Mouse (Mus musculus) macrophage (primary cell): Measurements from ENCODE around the gene Trim80. TPM values are rescaled to one million over a fixed set of nuclear protein-coding genes. Genes with fewer than 3 reads are reported as not detected.
"Not testable (repeated sequence)": the region's sequence is repeated elsewhere in the genome, so short reads cannot be mapped to it uniquely, and the experiment has no call there.

Experiments
- H3K27ac ChIP-seq: fragments of 350-480 bp; formaldehyde crosslinking; 2 replicates; pipeline ENCODE4 v1.9.0; 2021
- H3K36me3 ChIP-seq: fragments of 350-480 bp; formaldehyde crosslinking; 2 replicates; pipeline ENCODE4 v1.9.0; 2021; ENCODE audit errors: inconsistent target
- H3K4me3 ChIP-seq: fragments of 350-480 bp; formaldehyde crosslinking; 2 replicates; pipeline ENCODE4 v1.9.0; 2021; ENCODE audit errors: inconsistent target
- H3K79me2 ChIP-seq: fragments of 350-480 bp; formaldehyde crosslinking; 2 replicates; pipeline ENCODE4 v1.9.0; 2021; ENCODE audit errors: inconsistent target
- WGBS: methylation state at CpG from one replicate; pipeline ENCODE4 v1.1.7; 2026; ENCODE audit warnings: inconsistent platforms; ENCODE audit not compliant: missing documents; 5-methylcytosine and 5-hydroxymethylcytosine counted together
- polyA plus RNA-seq: library from polyadenylated mRNA; stranded (reverse); fragments of 250-400 nt; gene quantifications from 3 replicates; pipeline ENCODE4 v1.2.4, GENCODE M21; 2018; ENCODE audit warnings: inconsistent platforms

Gene Trim80
- polyA plus RNA-seq, 1 experiment from 2014 or later, result not detected

DNA sequence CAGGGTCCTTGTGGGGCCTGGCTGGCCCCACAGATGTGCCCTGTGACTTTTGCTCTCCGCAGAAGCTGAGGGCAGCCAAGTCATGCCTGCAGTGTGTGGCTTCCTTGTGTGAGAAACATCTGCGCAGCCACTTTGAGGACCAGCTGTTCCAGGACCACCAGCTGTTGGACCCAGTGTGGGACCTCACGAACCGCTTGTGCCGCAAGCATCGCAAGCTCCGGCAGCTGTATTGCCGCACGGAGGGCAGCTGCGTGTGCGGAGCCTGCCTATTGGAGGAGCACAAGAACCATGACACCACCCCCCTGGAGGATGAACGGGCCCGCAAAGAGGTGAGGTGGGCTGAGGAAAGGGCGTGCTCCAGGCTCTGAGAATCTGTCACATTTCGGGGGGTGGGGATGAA lies 1.1 kb downstream of the Trim80 start:
- H3K79me2 ChIP-seq, result no peaks in the 10 kb centered on the region
- no peak overlapping the region for H3K27ac ChIP-seq
- WGBS, result 78% methylated on average over 14 of the region's 15 CpGs
- H3K36me3 ChIP-seq, result no peaks in the 10 kb centered on the region
- H3K4me3 ChIP-seq, result no peak overlapping the region

DNA sequence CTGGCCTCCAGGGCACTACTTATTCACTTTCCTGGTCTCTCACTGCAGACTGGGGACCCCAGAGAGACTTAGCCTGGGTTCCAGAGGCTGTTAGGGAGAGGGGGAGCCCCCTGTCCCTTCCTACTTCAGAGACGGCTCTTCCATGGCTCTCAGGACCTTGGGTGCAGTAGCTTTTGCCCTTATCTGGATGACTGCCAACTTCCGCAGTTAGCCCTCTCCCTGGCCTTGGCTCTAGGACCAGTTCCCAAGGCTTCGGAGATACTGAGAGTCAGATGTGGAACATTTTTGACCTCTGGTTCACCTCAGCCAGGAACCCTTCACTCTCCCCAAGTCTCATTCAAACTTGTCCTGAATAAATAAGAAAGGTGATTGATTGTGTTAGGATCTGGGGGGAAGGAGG lies 6.6 kb downstream of the Trim80 start:
- Histone ChIP-seq H3K36me3 (no peaks in the 10 kb centered on the region), H3K79me2 (no peaks in the 10 kb centered on the region), H3K4me3 (no peak overlapping the region), H3K27ac (no peak overlapping the region)
- WGBS, result 88% methylated on average over 3 of the region's 3 CpGs

DNA sequence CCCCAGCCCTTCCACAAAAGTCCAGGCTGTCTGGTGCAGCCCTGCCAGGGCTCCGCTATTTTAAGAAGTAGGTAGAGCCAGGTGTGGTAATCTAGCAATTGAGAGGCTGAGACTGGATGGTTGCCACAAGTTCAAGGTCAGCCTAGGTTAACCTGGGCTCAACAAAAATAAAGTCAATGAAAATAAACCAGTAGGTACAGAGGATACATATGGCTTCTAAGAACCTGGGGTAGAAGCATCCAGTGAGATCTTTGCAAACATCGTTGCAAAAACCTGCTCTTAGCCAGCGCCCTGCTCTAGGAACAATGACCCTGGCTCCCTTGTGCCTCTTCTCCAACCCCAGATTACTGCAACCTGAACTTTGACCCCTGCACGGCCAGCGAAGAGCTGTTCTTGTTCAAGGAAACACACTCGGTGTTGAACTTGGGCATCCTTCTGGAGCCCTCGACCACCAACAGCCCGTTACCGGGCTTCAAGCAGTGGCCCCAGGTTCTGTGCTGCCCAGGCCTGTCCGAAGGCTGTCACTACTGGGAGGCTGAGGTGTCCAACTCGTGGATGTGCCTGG lies 7.1 kb downstream of the Trim80 start:
- Histone ChIP-seq H3K36me3 (no peaks in the 10 kb centered on the region), H3K4me3 (no peak overlapping the region), H3K27ac (no peak overlapping the region), H3K79me2 (no peaks in the 10 kb centered on the region)
- WGBS, result 88% methylated on average over 11 of the region's 11 CpGs

- no peak overlapping the region for H3K27ac ChIP-seq
These were observed 7.7 kb downstream of the Trim80 start for GRCm38 (mm10) chr11:115448075-115448474.

GRCm38 (mm10) chr11:115448998-115449397 lies 8.7 kb downstream of the Trim80 start:
- Histone ChIP-seq H3K27ac (no peak overlapping the region), H3K36me3 (no peaks in the 10 kb centered on the region), H3K4me3 (no peak overlapping the region), H3K79me2 (no peaks in the 10 kb centered on the region)
- WGBS, result 92% methylated on average over 7 of the region's 7 CpGs

More at GRCm38 (mm10) chr11:115448075-115448474, 7.7 kb downstream of the Trim80 start:
- 93% methylated on average over 16 of the region's 16 CpGs for WGBS
- Histone ChIP-seq H3K36me3 (no peaks in the 10 kb centered on the region), H3K79me2 (no peaks in the 10 kb centered on the region), H3K4me3 (no peak overlapping the region)

DNA sequence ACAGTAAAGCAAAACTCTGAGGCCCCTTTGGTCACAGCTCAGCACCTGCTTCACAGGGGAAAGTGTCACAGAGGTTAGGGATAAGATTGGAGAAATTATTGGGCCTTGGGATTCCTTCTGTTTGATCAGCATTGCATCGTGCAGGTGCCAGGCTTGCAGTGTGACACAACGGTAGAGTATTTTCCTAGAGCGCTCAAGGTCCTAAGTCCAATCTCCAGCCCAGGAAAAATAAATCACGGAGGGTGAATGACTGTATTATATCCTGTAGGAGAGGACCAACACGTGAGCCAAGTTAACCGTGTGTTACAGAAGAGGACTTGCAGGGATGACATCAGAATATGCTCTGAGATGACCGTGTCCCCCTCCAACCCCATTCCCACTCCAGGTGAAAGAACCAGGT lies 9.8 kb downstream of the Trim80 start:
- Histone ChIP-seq H3K4me3 (no peak overlapping the region), H3K27ac (no peak overlapping the region), H3K36me3 (no peaks in the 10 kb centered on the region), H3K79me2 (no peaks in the 10 kb centered on the region)
- 95% methylated on average over 7 of the region's 7 CpGs for WGBS

DNA sequence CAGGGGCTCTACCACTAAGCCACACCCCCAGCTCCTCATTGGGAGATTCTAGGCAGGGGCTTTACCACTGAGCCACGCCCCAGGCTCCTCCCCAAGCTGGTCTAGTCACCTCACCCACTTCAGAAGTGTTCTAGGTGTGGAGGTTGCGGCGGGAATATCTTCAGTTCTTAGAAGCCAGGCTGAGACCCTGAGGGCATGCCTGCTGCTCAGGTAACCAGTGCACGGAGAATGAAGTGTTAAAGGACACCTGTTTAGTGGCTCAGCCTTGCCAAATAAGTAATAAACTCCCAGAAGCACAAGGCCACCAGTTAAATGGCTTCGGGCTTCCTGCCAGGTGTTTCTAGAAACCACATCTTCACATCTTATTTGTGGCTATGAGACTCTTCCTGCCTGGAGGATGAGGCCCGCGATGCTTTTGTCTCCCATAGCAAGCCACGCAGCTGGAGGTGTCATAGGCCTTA lies 11.5 kb downstream of the Trim80 start:
- no peaks in the 10 kb centered on the region for H3K36me3 ChIP-seq
- H3K79me2 ChIP-seq, result no peaks in the 10 kb centered on the region
- 42% methylated on average over 8 of the region's 8 CpGs for WGBS
- no peak overlapping the region for H3K4me3 ChIP-seq
- no peak overlapping the region for H3K27ac ChIP-seq

DNA sequence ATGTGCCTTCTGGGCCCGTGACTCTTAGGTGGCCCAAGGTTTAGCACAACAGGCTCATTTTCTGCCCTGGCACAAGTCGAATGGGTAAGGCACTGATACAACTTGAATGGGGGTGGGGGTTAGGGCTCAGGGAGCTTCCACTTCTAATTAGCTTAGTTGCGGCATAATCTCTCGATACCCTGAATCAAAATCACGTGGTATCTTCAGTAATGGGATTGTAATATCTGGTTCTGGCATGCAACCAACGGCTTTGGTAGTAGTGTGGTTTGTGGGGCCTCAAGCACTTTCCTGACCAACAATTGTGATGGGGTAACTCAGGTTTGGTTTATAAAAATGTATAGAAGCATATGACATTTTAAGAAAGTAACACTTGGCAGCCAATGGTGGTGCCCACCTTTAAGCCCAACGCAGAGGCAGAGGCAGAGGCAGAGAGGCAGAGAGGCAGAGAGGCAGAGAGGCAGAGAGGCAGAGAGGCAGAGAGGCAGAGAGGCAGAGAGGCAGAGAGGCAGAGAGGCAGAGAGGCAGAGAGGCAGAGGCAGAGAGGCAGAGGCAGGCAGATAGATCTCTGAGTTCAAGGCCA lies 12.0 kb downstream of the Trim80 start:
- Histone ChIP-seq H3K4me3 (no peak overlapping the region), H3K27ac (no peak overlapping the region), H3K36me3 (no peaks in the 10 kb centered on the region), H3K79me2 (no peaks in the 10 kb centered on the region)
- WGBS, result 24% methylated on average over 7 of the region's 7 CpGs

DNA sequence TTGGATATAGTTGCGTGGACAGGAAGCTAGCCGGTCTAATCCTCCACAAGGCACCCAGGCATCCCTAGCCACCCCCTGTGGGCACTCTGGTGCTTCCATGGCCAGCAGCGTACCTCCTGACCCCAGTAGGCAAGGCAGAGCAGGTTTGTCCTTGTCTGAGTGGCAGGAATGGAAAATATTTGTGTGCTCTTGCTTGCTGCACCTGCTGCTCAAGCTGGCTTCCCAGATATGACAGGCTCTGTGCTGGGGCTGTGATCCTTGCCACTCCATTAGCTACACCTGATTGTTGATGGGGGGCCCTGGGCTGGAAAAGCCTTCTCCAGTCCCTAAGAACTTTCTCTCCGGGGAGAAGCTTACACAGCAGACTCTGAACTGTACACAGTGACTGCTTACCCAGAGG lies 13.0 kb downstream of the Trim80 start:
- Histone ChIP-seq H3K4me3 (no peak overlapping the region), H3K79me2 (no peaks in the 10 kb centered on the region), H3K36me3 (no peaks in the 10 kb centered on the region), H3K27ac (no peak overlapping the region)
- 93% methylated on average over 4 of the region's 4 CpGs for WGBS

GRCm38 (mm10) chr11:115454822-115455221 lies 14.5 kb downstream of the Trim80 start:
- H3K27ac ChIP-seq, H3K36me3 ChIP-seq, H3K4me3 ChIP-seq, H3K79me2 ChIP-seq: not testable (repeated sequence)
- 88% methylated on average over 6 of the region's 6 CpGs for WGBS

GRCm38 (mm10) chr11:115455619-115456018 lies 15.3 kb downstream of the Trim80 start:
- Histone ChIP-seq H3K36me3 (no peaks in the 10 kb centered on the region), H3K27ac (no peak overlapping the region), H3K4me3 (no peak overlapping the region), H3K79me2 (no peaks in the 10 kb centered on the region)
- 94% methylated on average over 15 of the region's 15 CpGs for WGBS

- no peak overlapping the region for H3K4me3 ChIP-seq
- H3K27ac ChIP-seq, result no peak overlapping the region
- no peaks in the 10 kb centered on the region for H3K79me2 ChIP-seq
- WGBS, result 88% methylated on average over 5 of the region's 5 CpGs
- H3K36me3 ChIP-seq, result no peaks in the 10 kb centered on the region
These were observed 15.8 kb downstream of the Trim80 start for GRCm38 (mm10) chr11:115456182-115456581.

GRCm38 (mm10) chr11:115457405-115457804 lies 17.1 kb downstream of the Trim80 start:
- H3K27ac ChIP-seq, result no peak overlapping the region
- no peak overlapping the region for H3K4me3 ChIP-seq
- no peaks in the 10 kb centered on the region for H3K36me3 ChIP-seq
- WGBS, result 79% methylated on average over 6 of the region's 6 CpGs
- H3K79me2 ChIP-seq, result no peaks in the 10 kb centered on the region

DNA sequence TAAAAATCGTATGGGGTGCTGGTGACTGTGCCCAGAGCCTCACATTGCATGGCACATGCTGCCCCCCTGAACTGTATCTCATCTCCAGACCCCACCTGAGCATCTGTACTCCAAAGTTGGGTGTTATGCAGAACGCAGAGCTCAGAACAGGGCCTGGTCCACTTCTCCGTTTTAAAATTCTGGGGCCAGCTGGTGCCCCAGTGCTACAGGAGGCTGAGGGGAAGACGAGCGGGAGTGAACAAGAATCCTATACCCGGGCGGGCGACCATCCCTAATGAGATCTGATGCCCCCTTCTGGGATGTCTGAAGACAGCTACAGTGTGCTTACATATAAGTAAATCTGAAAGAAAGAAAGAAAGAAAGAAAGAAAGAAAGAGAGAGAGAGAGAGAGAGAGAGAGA lies 20.6 kb downstream of the Trim80 start:
- H3K4me3 ChIP-seq, result no peak overlapping the region
- H3K36me3 ChIP-seq, result no peaks in the 10 kb centered on the region
- H3K27ac ChIP-seq, result no peak overlapping the region
- WGBS, result 53% methylated on average over 8 of the region's 8 CpGs
- no peaks in the 10 kb centered on the region for H3K79me2 ChIP-seq

- Histone ChIP-seq H3K4me3 (no peak overlapping the region), H3K27ac (no peak overlapping the region)
- 73% methylated on average over 5 of the region's 5 CpGs for WGBS
These were observed 21.5 kb downstream of the Trim80 start for GRCm38 (mm10) chr11:115461846-115462242.

More at GRCm38 (mm10) chr11:115461846-115462242, 21.5 kb downstream of the Trim80 start:
- no peaks in the 10 kb centered on the region for H3K36me3 ChIP-seq
- H3K79me2 ChIP-seq, result no peaks in the 10 kb centered on the region
